Mouse (Mus musculus) left cerebral cortex, postnatal 4 days (tissue): ENCODE data around the gene Defa34. TPM values are rescaled to one million over a fixed set of nuclear protein-coding genes. Genes with fewer than 3 reads are reported as not detected.
"Not testable (repeated sequence)": the region's sequence is repeated elsewhere in the genome, so short reads cannot be mapped to it uniquely, and the experiment has no call there.

ENCODE experiments used
- DNase-seq: peaks from one replicate; pipeline ENCODE4 v3.0.0-alpha.2; 2022
- intact Hi-C: fragments of 180-260 bp; cut with DNase I; formaldehyde crosslinking; loops from one replicate; pipeline ENCODE4 v1.15.1; 2025
- total RNA-seq, 2 experiments: library from RNA; stranded (reverse); gene quantifications; 2 replicates each; pipeline ENCODE4 v1.2.3; 2021

Gene Defa34
- total RNA-seq: not detected

GRCm38 (mm10) chr8:21665497-21665896, at the start of gene Defa34:
TSS of gene Defa34 (plus strand) at chr8:21665797.
- intact Hi-C loops, DNase-seq: not testable (repeated sequence)

DNA sequence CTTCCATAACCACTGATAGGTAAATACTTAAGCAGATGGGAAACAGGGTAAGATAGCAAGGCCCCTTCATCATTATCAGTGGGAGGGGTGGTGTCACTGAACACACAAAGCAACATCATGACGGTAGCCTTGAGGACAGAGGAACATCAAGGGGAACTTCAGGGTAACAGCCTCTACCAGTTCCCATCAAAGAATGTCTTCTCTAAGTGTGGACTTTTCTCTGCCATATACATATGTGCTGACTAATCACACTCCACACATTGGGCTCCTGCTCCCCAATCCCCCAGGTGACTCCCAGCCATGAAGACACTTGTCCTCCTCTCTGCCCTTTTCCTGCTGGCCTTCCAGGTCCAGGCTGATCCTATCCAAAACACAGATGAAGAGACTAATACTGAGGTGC, 47.7 kb upstream of the Defa34 start, which contains the start of gene Defa26:
Gene Defa26, plus strand, starts transcription at position 301 of the 400 bp plus-strand sequence.
- DNase-seq, intact Hi-C loops: not testable (repeated sequence)

GRCm38 (mm10) chr8:21655480-21655879, 10.1 kb upstream of the Defa34 start, which contains the start of gene Defa17:
TSS of gene Defa17 (plus strand) at chr8:21655780.
- intact Hi-C loops, DNase-seq: not testable (repeated sequence)

DNA sequence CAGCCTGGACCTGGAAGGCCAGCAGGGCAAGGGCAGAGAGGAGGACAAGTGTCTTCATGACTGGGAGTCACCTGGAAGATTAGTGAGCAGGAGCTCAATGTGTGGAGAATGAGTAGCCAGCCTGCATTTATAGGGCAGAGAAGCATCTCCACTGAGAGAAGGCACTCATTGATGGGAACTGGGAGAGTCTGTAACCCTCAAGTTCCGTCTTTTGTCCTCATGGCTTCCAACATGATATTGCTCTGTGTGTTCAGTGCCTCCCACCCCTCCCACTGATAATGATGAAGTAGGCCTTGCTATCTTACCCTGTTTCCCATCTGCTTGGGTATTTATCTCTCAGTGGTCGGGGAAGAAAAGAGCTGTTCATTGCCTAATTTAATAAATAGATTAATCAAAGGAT, 37.9 kb downstream of the Defa34 start, which contains the start of gene AY761184:
Gene AY761184, minus strand, starts transcription at position 101 of the 400 bp plus-strand sequence.
- DNase-seq, intact Hi-C loops: not testable (repeated sequence)

Other genes with a start within 250 kb of the Defa34 start
- gene Defa36, start 238.4 kb upstream of the Defa34 start, total RNA-seq: not detected
- not detected for gene Gm7849, start 209.2 kb upstream of the Defa34 start, total RNA-seq
- gene Defa20, start 156.5 kb upstream of the Defa34 start, total RNA-seq: not detected
- not detected for gene Defa32, start 136.8 kb upstream of the Defa34 start, total RNA-seq
- not detected for gene Defa37, start 100.4 kb upstream of the Defa34 start, total RNA-seq
- gene Defa28, start 82.8 kb upstream of the Defa34 start, total RNA-seq: not detected
- not detected for gene Gm7861, start 71.3 kb upstream of the Defa34 start, total RNA-seq
- gene Defa26, start 47.6 kb upstream of the Defa34 start, total RNA-seq: not detected
- gene Defa17, start 10.0 kb upstream of the Defa34 start, total RNA-seq: not detected
- not detected for gene AY761184, start 37.8 kb downstream of the Defa34 start, total RNA-seq
- gene Defa24, start 68.7 kb downstream of the Defa34 start, total RNA-seq: not detected
- gene Defb50, start 157.7 kb downstream of the Defa34 start, total RNA-seq: not detected
- gene Defb2, start 174.1 kb downstream of the Defa34 start, total RNA-seq: not detected
- not detected for gene Defb10, start 193.1 kb downstream of the Defa34 start, total RNA-seq
- gene Defb9, start 219.6 kb downstream of the Defa34 start, total RNA-seq: not detected
- gene Defb11, start 240.6 kb downstream of the Defa34 start, total RNA-seq: not detected